Mouse (Mus musculus): ENCODE data around the gene Abhd12. TPM values are rescaled to one million over a fixed set of nuclear protein-coding genes. Genes with fewer than 3 reads are reported as not detected.

The Abhd12 gene
- polyA plus RNA-seq, 1 experiment from 2014 or later = 24.5 TPM

DNA sequence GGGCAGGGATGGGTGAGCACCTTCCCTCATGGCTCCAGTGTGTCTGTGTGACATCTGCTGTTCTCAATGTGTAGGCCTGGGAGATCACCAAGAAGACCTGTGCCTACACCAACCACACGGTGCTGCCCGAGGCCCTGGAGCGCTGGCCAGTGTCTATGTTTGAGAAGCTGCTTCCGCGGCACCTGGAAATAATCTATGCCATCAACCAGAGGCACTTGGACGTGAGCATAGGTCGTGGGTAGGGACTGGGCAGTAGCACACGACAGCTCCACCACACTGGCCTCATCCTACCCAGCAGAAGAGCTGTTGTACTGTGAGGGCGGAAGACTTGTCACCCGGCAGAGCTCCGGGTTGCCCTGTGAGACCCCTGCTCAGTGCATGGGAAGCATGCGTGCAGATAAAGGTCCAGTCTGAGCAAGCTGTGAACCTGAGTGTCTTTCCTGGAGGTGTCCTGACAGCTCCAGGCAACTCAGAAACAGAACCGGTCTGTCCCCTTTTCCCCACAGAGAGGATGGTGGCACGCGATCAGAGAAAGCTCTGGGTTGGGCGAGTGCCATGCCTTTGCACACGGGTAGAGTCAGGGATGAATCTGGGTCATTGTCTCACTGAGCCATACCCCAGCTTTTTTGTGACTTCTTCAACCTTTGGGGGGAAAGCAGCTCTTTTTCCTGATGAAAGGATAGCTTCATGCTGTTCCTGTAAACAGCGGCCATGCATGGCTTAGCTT, 87.7 kb downstream of the Abhd12 start:
- Histone ChIP-seq H3K4me3 (ENCODE audit: low read depth, low read length) (no peak overlapping the region), H3K27ac (ENCODE audit: low read depth) (no peak overlapping the region), H3K9me3 (ENCODE audit: low read length) (no peaks in the 10 kb centered on the region), H3K27me3 (ENCODE audit: insufficient read depth, low read length) (no peaks in the 10 kb centered on the region), H3K4me1 (ENCODE audit: insufficient read depth) (no peaks in the 10 kb centered on the region), H3K4me2 (ENCODE audit: low read depth, low read length) (no peak overlapping the region), H3K9ac (replicated peaks) (no peak overlapping the region), H3K36me3 (replicated peaks; ENCODE audit: insufficient read depth, low read length) (peaks cover 57% of the 10 kb centered on the region)
- DNase-seq = no peak
- TF ChIP-seq CTCF (IDR thresholded peaks at IDR 0.05; ENCODE audit: low read depth) (no peak), EP300 (IDR thresholded peaks at IDR 0.05; ENCODE audit: low read depth) (no peak)
- WGBS (ENCODE audit: insufficient replicate concordance) = 86% methylated on average over 18 of the region's 18 CpGs
- ATAC-seq = no peak

GRCm38 (mm10) chr2:150812816-150813215, 91.7 kb downstream of the Abhd12 start:
- Histone ChIP-seq H3K4me3 (ENCODE audit: low read depth, low read length) (no peak overlapping the region), H3K4me1 (ENCODE audit: insufficient read depth) (no peaks in the 10 kb centered on the region), H3K36me3 (replicated peaks; ENCODE audit: insufficient read depth, low read length) (peaks cover 61% of the 10 kb centered on the region), H3K27ac (ENCODE audit: low read depth) (no peak overlapping the region), H3K27me3 (ENCODE audit: insufficient read depth, low read length) (no peaks in the 10 kb centered on the region), H3K4me2 (ENCODE audit: low read depth, low read length) (no peak overlapping the region), H3K9ac (replicated peaks) (no peak overlapping the region), H3K9me3 (ENCODE audit: low read length) (no peaks in the 10 kb centered on the region)
- WGBS (ENCODE audit: insufficient replicate concordance) = 91% methylated on average over 6 of the region's 6 CpGs
- TF ChIP-seq CTCF (IDR thresholded peaks at IDR 0.05; ENCODE audit: low read depth) (no peak), EP300 (IDR thresholded peaks at IDR 0.05; ENCODE audit: low read depth) (no peak)
- ATAC-seq = no peak
- DNase-seq = no peak

- Histone ChIP-seq H3K4me2 (ENCODE audit: low read depth, low read length) (no peak overlapping the region), H3K36me3 (replicated peaks; ENCODE audit: insufficient read depth, low read length) (peaks cover 55% of the 10 kb centered on the region), H3K27ac (ENCODE audit: low read depth) (no peak overlapping the region), H3K4me1 (ENCODE audit: insufficient read depth) (no peaks in the 10 kb centered on the region), H3K9me3 (ENCODE audit: low read length) (no peaks in the 10 kb centered on the region), H3K9ac (replicated peaks) (no peak overlapping the region), H3K27me3 (ENCODE audit: insufficient read depth, low read length) (no peaks in the 10 kb centered on the region), H3K4me3 (ENCODE audit: low read depth, low read length) (no peak overlapping the region)
- TF ChIP-seq CTCF (IDR thresholded peaks at IDR 0.05; ENCODE audit: low read depth) = no peak
- no peak for TF ChIP-seq EP300 (IDR thresholded peaks at IDR 0.05; ENCODE audit: low read depth)
- ATAC-seq (peak; percentile 63; the same call in 1 of the 2 replicates), DNase-seq (no peak)
- WGBS (ENCODE audit: insufficient replicate concordance) = 50% methylated on average over 5 of the region's 5 CpGs
Measured at GRCm38 (mm10) chr2:150810603-150811002, 93.9 kb downstream of the Abhd12 start.

GRCm38 (mm10) chr2:150808812-150809211, 95.7 kb downstream of the Abhd12 start:
- no peak overlapping the region for H3K4me2 ChIP-seq (ENCODE audit: low read depth, low read length)
- DNase-seq (no peak), ATAC-seq (no peak)
- no peak overlapping the region for H3K4me3 ChIP-seq (ENCODE audit: low read depth, low read length)
- H3K27ac ChIP-seq (ENCODE audit: low read depth) = no peak overlapping the region
- TF ChIP-seq EP300 (IDR thresholded peaks at IDR 0.05; ENCODE audit: low read depth) (no peak), CTCF (IDR thresholded peaks at IDR 0.05; ENCODE audit: low read depth) (no peak)
- H3K36me3 ChIP-seq (replicated peaks; ENCODE audit: insufficient read depth, low read length) = peaks cover 64% of the 10 kb centered on the region
- H3K9ac ChIP-seq (replicated peaks) = no peak overlapping the region
- no peaks in the 10 kb centered on the region for H3K4me1 ChIP-seq (ENCODE audit: insufficient read depth)
- 90% methylated on average over 6 of the region's 6 CpGs for WGBS (ENCODE audit: insufficient replicate concordance)
- H3K27me3 ChIP-seq (ENCODE audit: insufficient read depth, low read length) = no peaks in the 10 kb centered on the region
- no peaks in the 10 kb centered on the region for H3K9me3 ChIP-seq (ENCODE audit: low read length)

DNA sequence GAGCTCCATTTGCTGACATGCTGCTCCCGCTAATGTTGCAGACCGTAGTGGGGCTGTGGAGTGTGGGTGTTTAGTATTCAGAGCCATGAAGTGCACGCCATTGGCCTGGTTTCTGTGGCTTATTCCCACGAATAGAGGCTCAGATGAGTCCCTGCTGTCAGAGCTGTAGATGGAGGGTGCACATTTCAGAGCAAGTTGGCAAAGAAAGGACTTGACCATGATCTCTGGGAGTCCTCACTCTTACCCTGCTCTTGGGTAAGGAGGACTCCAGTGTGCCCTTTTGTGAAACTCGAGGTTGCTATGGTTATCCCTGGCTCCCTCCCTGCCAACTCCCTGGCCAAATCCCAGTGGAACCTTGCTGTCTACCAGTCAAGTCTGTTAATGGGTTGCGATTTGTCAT, 96.2 kb downstream of the Abhd12 start:
- WGBS (ENCODE audit: insufficient replicate concordance) = 80% methylated on average over 6 of the region's 6 CpGs
- TF ChIP-seq EP300 (IDR thresholded peaks at IDR 0.05; ENCODE audit: low read depth) (no peak), CTCF (IDR thresholded peaks at IDR 0.05; ENCODE audit: low read depth) (no peak)
- H3K27me3 ChIP-seq (ENCODE audit: insufficient read depth, low read length) = no peaks in the 10 kb centered on the region
- no peaks in the 10 kb centered on the region for H3K9me3 ChIP-seq (ENCODE audit: low read length)
- H3K27ac ChIP-seq (ENCODE audit: low read depth) = no peak overlapping the region
- no peak overlapping the region for H3K4me2 ChIP-seq (ENCODE audit: low read depth, low read length)
- H3K9ac ChIP-seq (replicated peaks) = no peak overlapping the region
- peaks cover 61% of the 10 kb centered on the region for H3K36me3 ChIP-seq (replicated peaks; ENCODE audit: insufficient read depth, low read length)
- H3K4me1 ChIP-seq (ENCODE audit: insufficient read depth) = no peaks in the 10 kb centered on the region
- no peak for DNase-seq
- no peak for ATAC-seq
- no peak overlapping the region for H3K4me3 ChIP-seq (ENCODE audit: low read depth, low read length)

- ATAC-seq (no peak), DNase-seq (no peak)
- H3K9ac ChIP-seq (replicated peaks) = no peak overlapping the region
- TF ChIP-seq EP300 (IDR thresholded peaks at IDR 0.05; ENCODE audit: low read depth) (no peak), CTCF (IDR thresholded peaks at IDR 0.05; ENCODE audit: low read depth) (peak; percentile 62)
- H3K4me1 ChIP-seq (ENCODE audit: insufficient read depth) = no peaks in the 10 kb centered on the region
- H3K27me3 ChIP-seq (ENCODE audit: insufficient read depth, low read length) = no peaks in the 10 kb centered on the region
- H3K4me3 ChIP-seq (ENCODE audit: low read depth, low read length) = no peak overlapping the region
- peaks cover 45% of the 10 kb centered on the region for H3K36me3 ChIP-seq (replicated peaks; ENCODE audit: insufficient read depth, low read length)
- no peak overlapping the region for H3K4me2 ChIP-seq (ENCODE audit: low read depth, low read length)
- H3K27ac ChIP-seq (ENCODE audit: low read depth) = no peak overlapping the region
- H3K9me3 ChIP-seq (ENCODE audit: low read length) = no peaks in the 10 kb centered on the region
- WGBS (ENCODE audit: insufficient replicate concordance) = 74% methylated on average over 1 of the region's 1 CpGs
Measured at GRCm38 (mm10) chr2:150803035-150803434, 101.5 kb downstream of the Abhd12 start.
